Mouse (Mus musculus) hindbrain, embryonic 14.5 days (tissue): Measurements from ENCODE around the gene Sh2d4b. TPM values are rescaled to one million over a fixed set of nuclear protein-coding genes. Genes with fewer than 3 reads are reported as not detected.

Source experiments
- ATAC-seq: fragments of 200-750 bp; cut with Nextera tagmentation; 2 replicates; pipeline ENCODE4 v1.8.0; 2017; ENCODE audit warnings: moderate number of reproducible peaks, mild to moderate bottlenecking, moderate TSS enrichment, moderate library complexity; ENCODE audit not compliant: low FRiP score
- DNase-seq: peaks from one replicate; pipeline ENCODE4 v3.0.0-alpha.2; 2015; ENCODE audit warnings: low spot score
- H3K27ac ChIP-seq: fragments of 300-500 bp; sonication (generic); 2 replicates; pipeline ENCODE4 v1.5.1; 2014; ENCODE audit warnings: mild to moderate bottlenecking, moderate library complexity
- H3K27me3 ChIP-seq: fragments of 300-500 bp; sonication (generic); 2 replicates; pipeline ENCODE4 v1.6.1; 2014; ENCODE audit warnings: mild to moderate bottlenecking, low read length, mixed read lengths; ENCODE audit not compliant: control insufficient read depth, insufficient read depth
- H3K36me3 ChIP-seq: fragments of 300-500 bp; sonication (generic); replicated peaks from 2 replicates; pipeline ENCODE4 v1.6.1; 2014; ENCODE audit not compliant: control insufficient read depth, insufficient read depth
- H3K4me1 ChIP-seq: fragments of 300-500 bp; sonication (generic); replicated peaks from 2 replicates; pipeline ENCODE4 v1.6.1; 2014; ENCODE audit warnings: antibody characterized with exemption, low read length, mixed read lengths; ENCODE audit not compliant: control insufficient read depth, insufficient read depth
- H3K4me2 ChIP-seq: fragments of 300-500 bp; sonication (generic); replicated peaks from 2 replicates; pipeline ENCODE4 v1.6.1; 2014; ENCODE audit warnings: mild to moderate bottlenecking, moderate library complexity
- H3K4me3 ChIP-seq: fragments of 300-500 bp; sonication (generic); replicated peaks from 2 replicates; pipeline ENCODE4 v1.5.1; 2014; ENCODE audit warnings: mild to moderate bottlenecking, low read length
- H3K9ac ChIP-seq: fragments of 300-500 bp; sonication (generic); 2 replicates; pipeline ENCODE4 v1.6.1; 2014
- H3K9me3 ChIP-seq: fragments of 300-500 bp; sonication (generic); 2 replicates; pipeline ENCODE4 v1.6.1; 2016; ENCODE audit warnings: low read length; ENCODE audit not compliant: control insufficient read depth
- WGBS: fragments of 180-500 bp; shearing (Covaris S2); extraction: QIAGEN DNeasy Blood & Tissue Kit; methylation state at CpG from one replicate; pipeline ENCODE4 v1.1.7; 2014; 5-methylcytosine and 5-hydroxymethylcytosine counted together
- polyA plus RNA-seq: library from polyadenylated mRNA; unstranded; fragments of >200 nt; fragmentation: Nextera tagmentation; extraction: Ambion mirVana; gene quantifications from 2 replicates; pipeline ENCODE4 v1.2.1, GENCODE M21; 2014

Gene Sh2d4b
- polyA plus RNA-seq, 1 experiment from 2014 or later = 1.7 TPM

- DNase-seq = no peak
- H3K9me3 ChIP-seq = no peaks in the 10 kb centered on the region
- ATAC-seq = no peak
- H3K9ac ChIP-seq = no peak overlapping the region
- no peak overlapping the region for H3K27ac ChIP-seq
- H3K27me3 ChIP-seq = no peaks in the 10 kb centered on the region
- H3K4me1 ChIP-seq = peaks cover 8% of the 10 kb centered on the region; the same call in 1 of the 2 replicates
- H3K4me2 ChIP-seq = no peak overlapping the region
- 89% methylated on average over 2 of the region's 2 CpGs for WGBS
- no peak overlapping the region for H3K4me3 ChIP-seq
- no peaks in the 10 kb centered on the region for H3K36me3 ChIP-seq
These were observed 36.9 kb upstream of the Sh2d4b start for GRCm38 (mm10) chr14:40929943-40930342.

GRCm38 (mm10) chr14:40928897-40929296, 35.8 kb upstream of the Sh2d4b start:
- WGBS = 71% methylated on average over 5 of the region's 5 CpGs
- Histone ChIP-seq H3K9ac (no peak overlapping the region), H3K9me3 (no peaks in the 10 kb centered on the region), H3K27me3 (no peaks in the 10 kb centered on the region), H3K36me3 (no peaks in the 10 kb centered on the region), H3K4me1 (peaks cover 8% of the 10 kb centered on the region; the same call in 1 of the 2 replicates), H3K4me3 (no peak overlapping the region), H3K27ac (0 out of 2 replicates have a peak overlapping the region, but pooled peaks have one; percentile 9), H3K4me2 (no peak overlapping the region)
- DNase-seq (no peak), ATAC-seq (no peak)

GRCm38 (mm10) chr14:40927041-40927440, 34.0 kb upstream of the Sh2d4b start:
- 82% methylated on average over 2 of the region's 2 CpGs for WGBS
- DNase-seq (no peak), ATAC-seq (no peak)
- Histone ChIP-seq H3K4me1 (peaks cover 8% of the 10 kb centered on the region; the same call in 1 of the 2 replicates), H3K27me3 (no peaks in the 10 kb centered on the region), H3K27ac (no peak overlapping the region), H3K4me3 (no peak overlapping the region), H3K9ac (no peak overlapping the region), H3K9me3 (no peaks in the 10 kb centered on the region), H3K36me3 (no peaks in the 10 kb centered on the region), H3K4me2 (no peak overlapping the region)

- H3K27ac ChIP-seq = no peak overlapping the region
- ATAC-seq (no peak), DNase-seq (no peak)
- H3K9me3 ChIP-seq = no peaks in the 10 kb centered on the region
- H3K36me3 ChIP-seq = no peaks in the 10 kb centered on the region
- 59% methylated on average over 10 of the region's 10 CpGs for WGBS
- H3K9ac ChIP-seq = no peak overlapping the region
- no peaks in the 10 kb centered on the region for H3K27me3 ChIP-seq
- no peak overlapping the region for H3K4me2 ChIP-seq
- H3K4me1 ChIP-seq = 0 out of 2 replicates have a peak, but pooled peaks cover 5% of the 10 kb centered on the region
- no peak overlapping the region for H3K4me3 ChIP-seq
These were observed 31.5 kb upstream of the Sh2d4b start for GRCm38 (mm10) chr14:40924378-40925113.

GRCm38 (mm10) chr14:40921241-40921640, 28.2 kb upstream of the Sh2d4b start:
- no peaks in the 10 kb centered on the region for H3K4me1 ChIP-seq
- H3K4me3 ChIP-seq = no peak overlapping the region
- no peak overlapping the region for H3K9ac ChIP-seq
- no peak overlapping the region for H3K27ac ChIP-seq
- no peaks in the 10 kb centered on the region for H3K9me3 ChIP-seq
- ATAC-seq (no peak), DNase-seq (no peak)
- no peaks in the 10 kb centered on the region for H3K27me3 ChIP-seq
- H3K4me2 ChIP-seq = no peak overlapping the region
- 95% methylated on average over 1 of the region's 1 CpGs for WGBS
- 0 out of 2 replicates have a peak, but pooled peaks cover 7% of the 10 kb centered on the region for H3K36me3 ChIP-seq

GRCm38 (mm10) chr14:40919521-40919920, 26.5 kb upstream of the Sh2d4b start:
- H3K27ac ChIP-seq = no peak overlapping the region
- DNase-seq = no peak
- WGBS = 95% methylated on average over 7 of the region's 7 CpGs

GRCm38 (mm10) chr14:40918477-40918876, 25.4 kb upstream of the Sh2d4b start:
- Histone ChIP-seq H3K9ac (no peak overlapping the region), H3K4me2 (no peak overlapping the region), H3K9me3 (no peaks in the 10 kb centered on the region), H3K36me3 (peaks cover 18% of the 10 kb centered on the region), H3K4me1 (no peaks in the 10 kb centered on the region), H3K27me3 (no peaks in the 10 kb centered on the region), H3K4me3 (no peak overlapping the region), H3K27ac (no peak overlapping the region)
- no peak for ATAC-seq
- 77% methylated on average over 5 of the region's 7 CpGs for WGBS
- DNase-seq = no peak

More at GRCm38 (mm10) chr14:40919521-40919920, 26.5 kb upstream of the Sh2d4b start:
- no peaks in the 10 kb centered on the region for H3K4me1 ChIP-seq
- H3K4me3 ChIP-seq = no peak overlapping the region
- H3K36me3 ChIP-seq = peaks cover 16% of the 10 kb centered on the region
- H3K27me3 ChIP-seq = no peaks in the 10 kb centered on the region
- ATAC-seq = no peak
- no peaks in the 10 kb centered on the region for H3K9me3 ChIP-seq
- no peak overlapping the region for H3K4me2 ChIP-seq
- H3K9ac ChIP-seq = no peak overlapping the region

GRCm38 (mm10) chr14:40917632-40918031, 24.6 kb upstream of the Sh2d4b start:
- WGBS = 0% methylated on average over 1 of the region's 1 CpGs
- H3K27me3 ChIP-seq = no peaks in the 10 kb centered on the region
- ATAC-seq (peak; percentile 53), DNase-seq (peak; percentile 95)
- no peak overlapping the region for H3K9ac ChIP-seq
- H3K36me3 ChIP-seq = peaks cover 26% of the 10 kb centered on the region
- no peaks in the 10 kb centered on the region for H3K4me1 ChIP-seq
- no peaks in the 10 kb centered on the region for H3K9me3 ChIP-seq
- H3K4me3 ChIP-seq = no peak overlapping the region
- no peak overlapping the region for H3K4me2 ChIP-seq
- no peak overlapping the region for H3K27ac ChIP-seq

GRCm38 (mm10) chr14:40916667-40917066, 23.6 kb upstream of the Sh2d4b start:
- DNase-seq (no peak), ATAC-seq (no peak)
- H3K4me2 ChIP-seq = no peak overlapping the region
- 94% methylated on average over 15 of the region's 15 CpGs for WGBS
- no peaks in the 10 kb centered on the region for H3K4me1 ChIP-seq
- H3K9me3 ChIP-seq = no peaks in the 10 kb centered on the region
- H3K27me3 ChIP-seq = no peaks in the 10 kb centered on the region
- peaks cover 29% of the 10 kb centered on the region for H3K36me3 ChIP-seq
- no peak overlapping the region for H3K4me3 ChIP-seq
- no peak overlapping the region for H3K27ac ChIP-seq
- H3K9ac ChIP-seq = no peak overlapping the region
